Mouse (Mus musculus): Measurements from ENCODE around the gene Ube2i. TPM values are rescaled to one million over a fixed set of nuclear protein-coding genes. Genes with fewer than 3 reads are reported as not detected.
A peak's percentile ranks its signal among the peaks of the same experiment; 100 is the strongest.

The Ube2i gene
- 141 and 187 TPM in 2 replicates for polyA plus RNA-seq (2011; ENCODE audit: insufficient read depth, insufficient read length, low replicate concordance, missing spikeins)

DNA sequence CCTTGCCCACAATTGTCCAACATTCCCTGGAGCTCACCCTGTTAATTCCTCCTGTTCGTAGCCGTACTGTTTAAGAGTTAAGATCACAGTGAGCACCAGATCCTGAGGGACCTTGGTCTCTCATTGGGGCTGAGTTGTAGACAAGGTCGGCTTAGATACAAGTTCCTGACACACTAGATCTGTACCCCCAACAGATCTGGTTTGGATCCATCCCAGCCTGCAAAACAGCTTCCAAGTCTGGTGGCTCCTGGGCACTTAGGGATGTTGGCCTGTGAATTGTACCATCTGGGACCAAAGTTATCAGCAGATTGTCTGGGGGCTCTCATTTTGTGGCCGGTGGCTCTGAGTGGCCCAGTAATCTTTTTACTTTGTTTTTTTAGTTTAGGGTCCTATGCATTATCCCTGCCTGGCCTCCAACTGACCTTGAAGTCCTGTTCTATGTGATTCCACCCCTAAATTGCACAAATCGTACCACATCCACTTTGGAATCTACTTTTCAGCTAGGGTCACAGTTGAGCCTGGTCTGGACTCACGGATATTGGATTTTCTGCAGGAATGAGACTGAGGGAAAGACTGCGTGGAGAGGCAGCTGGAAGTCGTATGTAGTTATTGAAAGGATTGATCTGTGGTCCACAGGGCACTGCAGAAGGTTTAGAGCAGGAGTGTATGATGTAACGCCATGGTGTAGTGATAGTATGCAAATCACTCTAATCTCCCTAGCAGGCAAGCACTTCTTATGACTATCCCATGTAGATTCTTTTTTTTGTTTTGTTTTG is at the start of gene Ube2i:
TSS of gene Ube2i (minus strand) at position 52 of the 776 bp plus-strand sequence.
- TF ChIP-seq CTCF (IDR thresholded peaks at IDR 0.05; ENCODE audit: control insufficient read depth, insufficient read depth, low read length), result no peak
- TF ChIP-seq POLR2A (IDR thresholded peaks at IDR 0.05; ENCODE audit: borderline replicate concordance, control insufficient read depth, low read depth, low read length), result no peak
- Histone ChIP-seq H3K4me1 (ENCODE audit: control insufficient read depth, insufficient read depth, low read length) (peaks cover 4% of the 10 kb centered on the region), H3K4me3 (replicated peaks; ENCODE audit: control insufficient read depth, low read depth, low read length) (peak within 1 kb of the TSS; percentile 91), H3K27ac (ENCODE audit: control insufficient read depth, insufficient read depth, low read depth, low read length, poor library complexity) (peak within 1 kb of the TSS; percentile 98)
- WGBS, result 75% methylated on average over 9 of the region's 9 CpGs

DNA sequence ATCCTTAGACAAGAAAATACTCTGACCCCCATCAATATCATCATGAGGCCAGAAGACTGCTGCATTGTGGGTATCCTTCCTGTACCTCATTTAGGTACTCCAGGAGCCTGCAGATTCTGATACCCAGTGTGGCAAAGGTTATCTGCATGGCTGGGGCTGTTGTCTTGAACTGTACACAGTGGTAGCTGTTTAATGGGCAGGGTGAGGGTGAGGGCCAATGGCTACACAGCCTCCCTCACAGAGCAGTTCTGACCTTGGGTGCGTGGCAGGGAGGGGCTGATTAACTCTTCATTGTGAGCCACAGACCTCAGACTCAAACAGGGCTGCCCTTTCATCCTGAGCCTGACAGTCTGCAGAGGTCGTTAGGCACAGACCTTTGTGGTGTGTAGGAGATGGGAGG is 48.5 kb upstream of the Ube2i start:
- no peak overlapping the region for H3K4me3 ChIP-seq (replicated peaks; ENCODE audit: control insufficient read depth, low read depth, low read length)
- TF ChIP-seq POLR2A (IDR thresholded peaks at IDR 0.05; ENCODE audit: borderline replicate concordance, control insufficient read depth, low read depth, low read length), result no peak
- TF ChIP-seq CTCF (IDR thresholded peaks at IDR 0.05; ENCODE audit: control insufficient read depth, insufficient read depth, low read length), result no peak

DNA sequence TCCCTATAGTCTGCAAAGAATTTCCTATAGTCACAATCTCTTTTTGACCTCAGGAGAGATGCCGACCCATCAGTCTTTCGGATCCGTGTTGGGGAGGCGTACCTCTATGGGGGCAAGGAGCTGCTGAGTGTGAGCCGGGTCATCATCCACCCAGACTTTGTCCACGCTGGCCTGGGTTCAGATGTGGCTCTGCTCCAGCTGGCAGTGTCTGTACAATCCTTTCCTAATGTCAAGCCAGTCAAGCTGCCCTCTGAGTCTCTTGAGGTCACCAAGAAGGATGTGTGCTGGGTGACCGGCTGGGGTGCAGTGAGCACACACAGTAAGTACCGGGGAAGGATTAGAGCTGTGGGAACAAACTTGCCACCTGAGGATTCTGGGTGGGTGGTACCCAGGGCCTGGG is 46.4 kb upstream of the Ube2i start:
- WGBS, result 78% methylated on average over 8 of the region's 8 CpGs
- Histone ChIP-seq H3K4me1 (ENCODE audit: control insufficient read depth, insufficient read depth, low read length) (no peaks in the 10 kb centered on the region), H3K27ac (ENCODE audit: control insufficient read depth, insufficient read depth, low read depth, low read length, poor library complexity) (no peak overlapping the region), H3K4me3 (replicated peaks; ENCODE audit: control insufficient read depth, low read depth, low read length) (no peak overlapping the region)
- no peak for TF ChIP-seq POLR2A (IDR thresholded peaks at IDR 0.05; ENCODE audit: borderline replicate concordance, control insufficient read depth, low read depth, low read length)
- no peak for TF ChIP-seq CTCF (IDR thresholded peaks at IDR 0.05; ENCODE audit: control insufficient read depth, insufficient read depth, low read length)

More for the DNA sequence above, 48.5 kb upstream of the Ube2i start:
- 18% methylated on average over 2 of the region's 2 CpGs for WGBS
- H3K4me1 ChIP-seq (ENCODE audit: control insufficient read depth, insufficient read depth, low read length), result no peaks in the 10 kb centered on the region
- no peak overlapping the region for H3K27ac ChIP-seq (ENCODE audit: control insufficient read depth, insufficient read depth, low read depth, low read length, poor library complexity)

DNA sequence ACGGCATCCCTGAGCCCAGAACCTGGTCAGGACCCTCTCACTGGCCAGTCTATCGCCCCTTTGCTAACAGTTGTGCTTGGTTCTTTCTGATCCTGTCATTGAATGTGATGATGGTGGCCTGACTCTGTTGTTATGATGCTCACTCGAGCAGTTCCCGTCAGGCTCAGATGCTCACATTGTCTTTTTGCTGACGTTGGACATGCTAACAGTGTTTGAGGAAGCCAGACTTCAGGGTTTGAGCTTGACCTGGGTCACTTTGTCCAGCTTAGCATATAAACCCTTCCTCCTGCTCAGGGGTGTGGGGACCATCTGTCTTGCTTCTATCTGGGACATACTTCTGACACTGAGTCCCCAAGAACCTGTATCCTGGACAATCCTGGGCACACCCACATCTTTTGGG is 43.9 kb upstream of the Ube2i start, which contains the start of gene Prss29:
TSS of gene Prss29 (plus strand) at position 301 of the 400 bp plus-strand sequence.
- no peaks in the 10 kb centered on the region for H3K4me1 ChIP-seq (ENCODE audit: control insufficient read depth, insufficient read depth, low read length)
- no peak within 1 kb of the TSS for H3K27ac ChIP-seq (ENCODE audit: control insufficient read depth, insufficient read depth, low read depth, low read length, poor library complexity)
- 65% methylated on average over 5 of the region's 5 CpGs for WGBS
- H3K4me3 ChIP-seq (replicated peaks; ENCODE audit: control insufficient read depth, low read depth, low read length), result no peak within 1 kb of the TSS
- TF ChIP-seq CTCF (IDR thresholded peaks at IDR 0.05; ENCODE audit: control insufficient read depth, insufficient read depth, low read length) (no peak), POLR2A (IDR thresholded peaks at IDR 0.05; ENCODE audit: borderline replicate concordance, control insufficient read depth, low read depth, low read length) (no peak)

DNA sequence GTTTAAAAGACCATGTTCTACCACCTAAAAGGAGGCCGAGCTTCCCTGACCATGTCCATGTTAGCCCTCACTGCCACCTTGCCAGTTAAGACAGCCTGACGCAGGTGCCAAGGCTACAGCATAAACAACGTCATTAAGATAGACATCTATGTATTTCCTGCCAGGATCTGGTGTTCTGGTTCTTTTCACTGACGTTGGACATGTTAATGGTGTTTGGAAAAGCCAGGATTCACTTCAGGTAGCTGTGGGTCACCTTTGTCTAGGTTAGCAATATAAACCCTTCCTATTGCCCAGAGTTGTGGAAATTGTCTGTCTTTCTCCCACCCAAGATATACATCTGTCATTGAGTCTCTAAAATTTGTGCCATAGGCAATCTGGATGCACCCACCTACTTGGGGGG is 33.9 kb upstream of the Ube2i start, which contains the start of gene Prss28:
TSS of gene Prss28 (plus strand) at position 301 of the 400 bp plus-strand sequence.
- 49% methylated on average over 4 of the region's 4 CpGs for WGBS
- Histone ChIP-seq H3K4me3 (replicated peaks; ENCODE audit: control insufficient read depth, low read depth, low read length) (no peak within 1 kb of the TSS), H3K4me1 (ENCODE audit: control insufficient read depth, insufficient read depth, low read length) (no peaks in the 10 kb centered on the region), H3K27ac (ENCODE audit: control insufficient read depth, insufficient read depth, low read depth, low read length, poor library complexity) (no peak within 1 kb of the TSS)
- TF ChIP-seq POLR2A (IDR thresholded peaks at IDR 0.05; ENCODE audit: borderline replicate concordance, control insufficient read depth, low read depth, low read length), result no peak
- TF ChIP-seq CTCF (IDR thresholded peaks at IDR 0.05; ENCODE audit: control insufficient read depth, insufficient read depth, low read length), result no peak

DNA sequence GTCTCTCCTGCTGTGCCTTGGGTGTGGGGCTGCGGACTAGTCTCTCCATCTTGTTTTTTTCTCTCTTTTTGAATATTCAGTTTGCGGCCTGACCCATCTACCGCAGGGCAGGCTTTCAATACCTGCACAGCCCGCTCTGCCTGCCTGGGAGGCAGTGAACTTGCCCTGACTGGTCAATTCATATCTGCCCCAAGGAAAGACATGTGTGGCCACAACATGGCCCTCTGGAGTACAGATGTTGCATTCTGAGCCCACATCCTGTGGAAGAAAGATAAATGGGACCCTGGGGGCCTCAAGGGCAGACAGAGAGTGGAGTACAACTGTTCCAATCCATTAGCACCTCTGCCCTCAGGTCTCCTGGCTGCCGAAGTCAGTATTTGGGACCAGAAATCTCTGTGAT is 23.7 kb upstream of the Ube2i start, which contains the start of gene Prss34:
TSS of gene Prss34 (plus strand) at position 301 of the 400 bp plus-strand sequence.
- 77% methylated on average over 5 of the region's 5 CpGs for WGBS
- no peak within 1 kb of the TSS for H3K4me3 ChIP-seq (replicated peaks; ENCODE audit: control insufficient read depth, low read depth, low read length)
- no peak within 1 kb of the TSS for H3K27ac ChIP-seq (ENCODE audit: control insufficient read depth, insufficient read depth, low read depth, low read length, poor library complexity)
- H3K4me1 ChIP-seq (ENCODE audit: control insufficient read depth, insufficient read depth, low read length), result peaks cover 1% of the 10 kb centered on the region
- TF ChIP-seq POLR2A (IDR thresholded peaks at IDR 0.05; ENCODE audit: borderline replicate concordance, control insufficient read depth, low read depth, low read length) (no peak), CTCF (IDR thresholded peaks at IDR 0.05; ENCODE audit: control insufficient read depth, insufficient read depth, low read length) (no peak)

DNA sequence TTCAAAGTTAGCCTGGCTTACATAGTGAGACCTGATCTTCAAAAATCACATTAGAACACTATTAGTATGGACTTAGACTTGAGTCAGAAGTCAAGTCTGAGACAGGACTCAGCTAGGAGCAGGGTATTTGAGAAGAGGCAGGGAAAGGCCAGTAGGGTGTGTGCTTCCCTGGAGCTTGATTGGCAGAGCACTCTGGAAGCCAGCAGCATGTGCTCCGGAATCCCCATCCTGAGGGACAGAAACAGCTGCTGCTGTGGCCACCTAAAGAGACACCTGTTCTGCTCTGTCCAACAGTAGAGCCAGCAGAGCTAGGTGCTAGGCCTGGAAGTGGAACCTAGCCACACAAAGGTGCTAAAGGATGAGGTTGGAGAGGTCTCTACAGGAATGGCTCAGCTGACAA is 19.7 kb upstream of the Ube2i start:
- Histone ChIP-seq H3K4me1 (ENCODE audit: control insufficient read depth, insufficient read depth, low read length) (no peaks in the 10 kb centered on the region), H3K4me3 (replicated peaks; ENCODE audit: control insufficient read depth, low read depth, low read length) (no peak overlapping the region), H3K27ac (ENCODE audit: control insufficient read depth, insufficient read depth, low read depth, low read length, poor library complexity) (no peak overlapping the region)
- 59% methylated on average over 1 of the region's 1 CpGs for WGBS
- TF ChIP-seq CTCF (IDR thresholded peaks at IDR 0.05; ENCODE audit: control insufficient read depth, insufficient read depth, low read length) (no peak), POLR2A (IDR thresholded peaks at IDR 0.05; ENCODE audit: borderline replicate concordance, control insufficient read depth, low read depth, low read length) (no peak)

DNA sequence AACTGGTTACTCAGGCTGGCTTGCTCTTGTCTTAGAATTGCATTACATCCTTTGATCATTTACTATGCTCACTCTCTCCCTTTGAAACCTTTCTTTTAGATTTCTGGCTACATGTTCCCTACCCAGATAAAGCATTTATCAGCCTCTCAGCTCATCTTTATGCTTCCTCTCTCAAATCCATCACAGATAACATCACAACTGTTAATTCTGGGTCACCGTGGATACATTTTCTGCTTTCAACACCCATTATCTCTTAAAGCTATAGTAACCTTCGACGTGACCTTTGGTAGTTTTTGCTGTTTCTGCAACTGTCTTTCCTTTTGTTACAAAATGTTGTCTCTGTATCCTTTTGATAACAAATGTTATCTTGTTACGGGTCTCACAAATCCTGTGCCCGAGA is 19.1 kb upstream of the Ube2i start:
- Histone ChIP-seq H3K27ac (ENCODE audit: control insufficient read depth, insufficient read depth, low read depth, low read length, poor library complexity) (no peak overlapping the region), H3K4me3 (replicated peaks; ENCODE audit: control insufficient read depth, low read depth, low read length) (no peak overlapping the region), H3K4me1 (ENCODE audit: control insufficient read depth, insufficient read depth, low read length) (no peaks in the 10 kb centered on the region)
- TF ChIP-seq POLR2A (IDR thresholded peaks at IDR 0.05; ENCODE audit: borderline replicate concordance, control insufficient read depth, low read depth, low read length), result no peak
- TF ChIP-seq CTCF (IDR thresholded peaks at IDR 0.05; ENCODE audit: control insufficient read depth, insufficient read depth, low read length), result no peak
- WGBS, result 37% methylated on average over 5 of the region's 5 CpGs

Measured in bone marrow, adult 2 months (tissue).